Mouse (Mus musculus) megakaryocyte, embryonic 14.5 days (primary cell): ENCODE measurements around the gene Jsrp1. TPM values are rescaled to one million over a fixed set of nuclear protein-coding genes. Genes with fewer than 3 reads are reported as not detected.

Experiments used
- H3K27me3 ChIP-seq: replicated peaks from 2 replicates; pipeline ENCODE3; 2012; ENCODE audit warnings: inconsistent platforms
- H3K36me3 ChIP-seq: replicated peaks from 2 replicates; pipeline ENCODE3; 2012; ENCODE audit warnings: low read length, inconsistent platforms, mixed read lengths
- H3K4me1 ChIP-seq: 2 replicates; pipeline ENCODE4 v1.6.1; 2012; ENCODE audit warnings: inconsistent platforms
- H3K4me3 ChIP-seq: replicated peaks from 2 replicates; pipeline ENCODE3; 2012; ENCODE audit warnings: moderate library complexity, mild to moderate bottlenecking, inconsistent platforms
- H3K9me3 ChIP-seq: 2 replicates; pipeline ENCODE4 v1.6.1; 2012; ENCODE audit warnings: inconsistent platforms
- FLI1 ChIP-seq: IDR thresholded peaks from 2 replicates; pipeline ENCODE4 v1.6.1; 2012; ENCODE audit warnings: low read length, inconsistent platforms, mixed read lengths
- GATA1 ChIP-seq: IDR thresholded peaks from 3 replicates; pipeline ENCODE4 v1.6.1; 2012; ENCODE audit warnings: mixed read lengths, low read length, inconsistent platforms, borderline replicate concordance
- polyA plus RNA-seq: library from polyadenylated mRNA; stranded (reverse); fragments of >175 nt; gene quantifications from 2 replicates; pipeline ENCODE4 v1.2.3, GENCODE M21; 2012; ENCODE audit warnings: low replicate concordance; ENCODE audit not compliant: insufficient read depth

The Jsrp1 gene
- polyA plus RNA-seq, 1 experiment, result not detected

- Histone ChIP-seq H3K9me3 (no peaks in the 10 kb centered on the region), H3K4me1 (peaks cover 48% of the 10 kb centered on the region), H3K4me3 (no peak overlapping the region), H3K36me3 (no peaks in the 10 kb centered on the region), H3K27me3 (peaks cover 49% of the 10 kb centered on the region)
- TF ChIP-seq FLI1, result no peak
- no peak for TF ChIP-seq GATA1
These were observed 782 bp downstream of the Jsrp1 start for GRCm38 (mm10) chr10:80812391-80813041.

- peaks cover 49% of the 10 kb centered on the region for H3K27me3 ChIP-seq
These were observed 3.2 kb downstream of the Jsrp1 start for GRCm38 (mm10) chr10:80810084-80810483.

GRCm38 (mm10) chr10:80808985-80809632 is 4.2 kb downstream of the Jsrp1 start:
- TF ChIP-seq GATA1, result no peak
- no peak for TF ChIP-seq FLI1

More at GRCm38 (mm10) chr10:80810084-80810483, 3.2 kb downstream of the Jsrp1 start:
- Histone ChIP-seq H3K9me3 (no peaks in the 10 kb centered on the region), H3K4me1 (peaks cover 71% of the 10 kb centered on the region), H3K36me3 (peaks cover 21% of the 10 kb centered on the region), H3K4me3 (peak overlapping the region; percentile 67)
- no peak for TF ChIP-seq FLI1
- TF ChIP-seq GATA1, result no peak

GRCm38 (mm10) chr10:80808099-80808984 is 5.0 kb downstream of the Jsrp1 start:
- TF ChIP-seq FLI1, result no peak
- TF ChIP-seq GATA1, result no peak
- peak overlapping the region; percentile 64 for H3K4me3 ChIP-seq
- no peaks in the 10 kb centered on the region for H3K9me3 ChIP-seq
- peaks cover 39% of the 10 kb centered on the region for H3K36me3 ChIP-seq
- peaks cover 43% of the 10 kb centered on the region for H3K27me3 ChIP-seq
- H3K4me1 ChIP-seq, result peaks cover 65% of the 10 kb centered on the region

More at GRCm38 (mm10) chr10:80808985-80809632, 4.2 kb downstream of the Jsrp1 start:
- H3K9me3 ChIP-seq, result no peaks in the 10 kb centered on the region
- H3K27me3 ChIP-seq, result peaks cover 47% of the 10 kb centered on the region
- H3K4me1 ChIP-seq, result peaks cover 68% of the 10 kb centered on the region
- peak overlapping the region; percentile 64 for H3K4me3 ChIP-seq
- peaks cover 31% of the 10 kb centered on the region for H3K36me3 ChIP-seq

GRCm38 (mm10) chr10:80807057-80807627 is 6.2 kb downstream of the Jsrp1 start:
- H3K4me3 ChIP-seq, result peak overlapping the region; percentile 90
- H3K36me3 ChIP-seq, result peaks cover 51% of the 10 kb centered on the region
- no peaks in the 10 kb centered on the region for H3K9me3 ChIP-seq
- H3K4me1 ChIP-seq, result peaks cover 56% of the 10 kb centered on the region
- peaks cover 33% of the 10 kb centered on the region for H3K27me3 ChIP-seq
- TF ChIP-seq GATA1 (no peak), FLI1 (no peak)

GRCm38 (mm10) chr10:80806341-80807056 is 6.8 kb downstream of the Jsrp1 start:
- Histone ChIP-seq H3K4me3 (peak overlapping the region; percentile 90), H3K36me3 (peaks cover 57% of the 10 kb centered on the region), H3K9me3 (no peaks in the 10 kb centered on the region), H3K4me1 (peaks cover 56% of the 10 kb centered on the region), H3K27me3 (peaks cover 29% of the 10 kb centered on the region)
- no peak for TF ChIP-seq FLI1
- TF ChIP-seq GATA1, result no peak

GRCm38 (mm10) chr10:80805925-80806324 is 7.4 kb downstream of the Jsrp1 start:
- H3K4me1 ChIP-seq, result peaks cover 60% of the 10 kb centered on the region
- TF ChIP-seq GATA1 (no peak), FLI1 (no peak)
- peaks cover 63% of the 10 kb centered on the region for H3K36me3 ChIP-seq
- H3K27me3 ChIP-seq, result peaks cover 27% of the 10 kb centered on the region
- H3K9me3 ChIP-seq, result no peaks in the 10 kb centered on the region
- H3K4me3 ChIP-seq, result no peak overlapping the region

- no peak overlapping the region for H3K4me3 ChIP-seq
- no peaks in the 10 kb centered on the region for H3K9me3 ChIP-seq
- H3K4me1 ChIP-seq, result peaks cover 61% of the 10 kb centered on the region
- H3K36me3 ChIP-seq, result peaks cover 69% of the 10 kb centered on the region
- peaks cover 23% of the 10 kb centered on the region for H3K27me3 ChIP-seq
- TF ChIP-seq GATA1 (no peak), FLI1 (no peak)
These were observed 8.0 kb downstream of the Jsrp1 start for GRCm38 (mm10) chr10:80805322-80805721.

- peaks cover 73% of the 10 kb centered on the region for H3K36me3 ChIP-seq
- peaks cover 19% of the 10 kb centered on the region for H3K27me3 ChIP-seq
- no peak within 1 kb of the TSS for H3K4me3 ChIP-seq
- no peaks in the 10 kb centered on the region for H3K9me3 ChIP-seq
- H3K4me1 ChIP-seq, result peaks cover 61% of the 10 kb centered on the region
- TF ChIP-seq GATA1, result no peak
- TF ChIP-seq FLI1, result no peak
These were observed 8.4 kb downstream of the Jsrp1 start, which contains the start of gene Amh for GRCm38 (mm10) chr10:80804916-80805315. Amh (plus strand) TSS chr10:80805243.
